Mouse (Mus musculus): ENCODE measurements around the gene Gm49673.
"Not testable (repeated sequence)": the region's sequence is repeated elsewhere in the genome, so short reads cannot be mapped to it uniquely, and the experiment has no call there.

Gm49673 gene

GRCm38 (mm10) chr17:8130849-8131248, 16.7 kb downstream of the Gm49673 start:
- not testable (repeated sequence) for DNase-seq (ENCODE audit: low spot score)

- not testable (repeated sequence) for DNase-seq (ENCODE audit: low spot score)
These were observed 18.0 kb downstream of the Gm49673 start for GRCm38 (mm10) chr17:8129578-8129977.

- not testable (repeated sequence) for DNase-seq (ENCODE audit: low spot score)
These were observed 19.1 kb downstream of the Gm49673 start for GRCm38 (mm10) chr17:8128326-8128993.

- not testable (repeated sequence) for DNase-seq (ENCODE audit: low spot score)
These were observed 23.0 kb downstream of the Gm49673 start for GRCm38 (mm10) chr17:8124586-8124985.

GRCm38 (mm10) chr17:8122974-8123373, 24.6 kb downstream of the Gm49673 start:
- not testable (repeated sequence) for DNase-seq (ENCODE audit: low spot score)

GRCm38 (mm10) chr17:8116928-8117327, 30.7 kb downstream of the Gm49673 start:
- not testable (repeated sequence) for DNase-seq (ENCODE audit: low spot score)

GRCm38 (mm10) chr17:8116378-8116777, 31.2 kb downstream of the Gm49673 start:
- not testable (repeated sequence) for DNase-seq (ENCODE audit: low spot score)

- not testable (repeated sequence) for DNase-seq (ENCODE audit: low spot score)
These were observed 35.4 kb downstream of the Gm49673 start for GRCm38 (mm10) chr17:8112199-8112598.

- not testable (repeated sequence) for DNase-seq (ENCODE audit: low spot score)
These were observed 46.3 kb downstream of the Gm49673 start for GRCm38 (mm10) chr17:8101297-8101609.

- DNase-seq (ENCODE audit: low spot score), result not testable (repeated sequence)
These were observed 46.9 kb downstream of the Gm49673 start for GRCm38 (mm10) chr17:8100405-8101296.

GRCm38 (mm10) chr17:8096199-8096598, 51.4 kb downstream of the Gm49673 start:
- not testable (repeated sequence) for DNase-seq (ENCODE audit: low spot score)

- DNase-seq (ENCODE audit: low spot score), result not testable (repeated sequence)
These were observed 51.9 kb downstream of the Gm49673 start for GRCm38 (mm10) chr17:8095653-8096052.

GRCm38 (mm10) chr17:8092537-8093526, 54.8 kb downstream of the Gm49673 start:
- DNase-seq (ENCODE audit: low spot score), result not testable (repeated sequence)

GRCm38 (mm10) chr17:8091320-8091719, 56.3 kb downstream of the Gm49673 start:
- DNase-seq (ENCODE audit: low spot score), result not testable (repeated sequence)

GRCm38 (mm10) chr17:8069847-8070246, 77.7 kb downstream of the Gm49673 start:
- DNase-seq (ENCODE audit: low spot score), result not testable (repeated sequence)

- not testable (repeated sequence) for DNase-seq (ENCODE audit: low spot score)
These were observed 90.9 kb downstream of the Gm49673 start for GRCm38 (mm10) chr17:8056637-8057138.

GRCm38 (mm10) chr17:8055919-8056589, 91.5 kb downstream of the Gm49673 start:
- not testable (repeated sequence) for DNase-seq (ENCODE audit: low spot score)

- not testable (repeated sequence) for DNase-seq (ENCODE audit: low spot score)
These were observed 96.3 kb downstream of the Gm49673 start for GRCm38 (mm10) chr17:8051247-8051646.

GRCm38 (mm10) chr17:8050218-8050617, 97.4 kb downstream of the Gm49673 start:
- not testable (repeated sequence) for DNase-seq (ENCODE audit: low spot score)

- DNase-seq (ENCODE audit: low spot score), result not testable (repeated sequence)
These were observed 101.4 kb downstream of the Gm49673 start for GRCm38 (mm10) chr17:8046178-8046577.

- not testable (repeated sequence) for DNase-seq (ENCODE audit: low spot score)
These were observed 106.4 kb downstream of the Gm49673 start for GRCm38 (mm10) chr17:8041197-8041596.
